Mouse (Mus musculus): Measurements from ENCODE around the gene Il17rc. TPM values are rescaled to one million over a fixed set of nuclear protein-coding genes. Genes with fewer than 3 reads are reported as not detected.

The Il17rc gene
- polyA plus RNA-seq, 1 experiment from 2014 or later = 28.3 TPM

- Histone ChIP-seq H3K27me3 (ENCODE audit: control insufficient read depth, insufficient read depth, low read depth, low read length) (no peaks in the 10 kb centered on the region; the same call in 1 of the 2 replicates), H3K9ac (ENCODE audit: low read length) (peak overlapping the region; percentile 40), H3K9me3 (ENCODE audit: control insufficient read depth, low read length) (no peaks in the 10 kb centered on the region), H3K4me1 (replicated peaks; ENCODE audit: control insufficient read depth, insufficient read depth, low read length) (peaks cover 21% of the 10 kb centered on the region), H3K4me3 (ENCODE audit: low read length) (peak overlapping the region; percentile 40), H3K27ac (ENCODE audit: low read length) (no peak overlapping the region), H3K36me3 (ENCODE audit: control insufficient read depth, insufficient read depth, low read length) (no peaks in the 10 kb centered on the region), H3K4me2 (ENCODE audit: low read depth, low read length) (peak overlapping the region; percentile 64)
- peak; percentile 51 for ATAC-seq (ENCODE audit: low read depth)
- 8% methylated on average over 9 of the region's 9 CpGs for WGBS
Measured at GRCm38 (mm10) chr6:113469021-113469420, 2.2 kb upstream of the Il17rc start.

GRCm38 (mm10) chr6:113469432-113469831 lies 1.8 kb upstream of the Il17rc start:
- peaks cover 21% of the 10 kb centered on the region for H3K4me1 ChIP-seq (replicated peaks; ENCODE audit: control insufficient read depth, insufficient read depth, low read length)
- H3K27me3 ChIP-seq (ENCODE audit: control insufficient read depth, insufficient read depth, low read depth, low read length) = no peaks in the 10 kb centered on the region; the same call in 1 of the 2 replicates
- peak; percentile 70 for ATAC-seq (ENCODE audit: low read depth)
- WGBS = 1% methylated on average over 31 of the region's 31 CpGs
- H3K4me3 ChIP-seq (ENCODE audit: low read length) = peak overlapping the region; percentile 40
- H3K36me3 ChIP-seq (ENCODE audit: control insufficient read depth, insufficient read depth, low read length) = no peaks in the 10 kb centered on the region
- H3K9ac ChIP-seq (ENCODE audit: low read length) = peak overlapping the region; percentile 40
- no peaks in the 10 kb centered on the region for H3K9me3 ChIP-seq (ENCODE audit: control insufficient read depth, low read length)
- H3K4me2 ChIP-seq (ENCODE audit: low read depth, low read length) = peak overlapping the region; percentile 64
- H3K27ac ChIP-seq (ENCODE audit: low read length) = no peak overlapping the region

GRCm38 (mm10) chr6:113472061-113472460 lies 834 bp downstream of the Il17rc start:
- H3K4me3 ChIP-seq (ENCODE audit: low read length) = peak overlapping the region; percentile 51
- H3K36me3 ChIP-seq (ENCODE audit: control insufficient read depth, insufficient read depth, low read length) = no peaks in the 10 kb centered on the region
- 55% methylated on average over 10 of the region's 10 CpGs for WGBS
- H3K27me3 ChIP-seq (ENCODE audit: control insufficient read depth, insufficient read depth, low read depth, low read length) = no peaks in the 10 kb centered on the region; the same call in 1 of the 2 replicates
- H3K9ac ChIP-seq (ENCODE audit: low read length) = peak overlapping the region; percentile 76
- peak overlapping the region; percentile 73 for H3K4me2 ChIP-seq (ENCODE audit: low read depth, low read length)
- H3K4me1 ChIP-seq (replicated peaks; ENCODE audit: control insufficient read depth, insufficient read depth, low read length) = peaks cover 21% of the 10 kb centered on the region
- no peaks in the 10 kb centered on the region for H3K9me3 ChIP-seq (ENCODE audit: control insufficient read depth, low read length)
- peak; percentile 39 for ATAC-seq (ENCODE audit: low read depth)
- H3K27ac ChIP-seq (ENCODE audit: low read length) = peak overlapping the region; percentile 83

GRCm38 (mm10) chr6:113473246-113473645 lies 2.0 kb downstream of the Il17rc start:
- WGBS = 58% methylated on average over 2 of the region's 2 CpGs
- Histone ChIP-seq H3K4me3 (ENCODE audit: low read length) (no peak overlapping the region), H3K9me3 (ENCODE audit: control insufficient read depth, low read length) (no peaks in the 10 kb centered on the region), H3K4me2 (ENCODE audit: low read depth, low read length) (no peak overlapping the region), H3K9ac (ENCODE audit: low read length) (no peak overlapping the region), H3K4me1 (replicated peaks; ENCODE audit: control insufficient read depth, insufficient read depth, low read length) (peaks cover 21% of the 10 kb centered on the region), H3K27ac (ENCODE audit: low read length) (no peak overlapping the region), H3K36me3 (ENCODE audit: control insufficient read depth, insufficient read depth, low read length) (no peaks in the 10 kb centered on the region), H3K27me3 (ENCODE audit: control insufficient read depth, insufficient read depth, low read depth, low read length) (no peaks in the 10 kb centered on the region; the same call in 1 of the 2 replicates)
- ATAC-seq (ENCODE audit: low read depth) = no peak

- Histone ChIP-seq H3K4me1 (replicated peaks; ENCODE audit: control insufficient read depth, insufficient read depth, low read length) (peaks cover 21% of the 10 kb centered on the region), H3K9me3 (ENCODE audit: control insufficient read depth, low read length) (no peaks in the 10 kb centered on the region), H3K27me3 (ENCODE audit: control insufficient read depth, insufficient read depth, low read depth, low read length) (no peaks in the 10 kb centered on the region; the same call in 1 of the 2 replicates)
Measured at GRCm38 (mm10) chr6:113473715-113474114, 2.5 kb downstream of the Il17rc start.

GRCm38 (mm10) chr6:113477353-113477752 lies 6.1 kb downstream of the Il17rc start:
- no peaks in the 10 kb centered on the region for H3K9me3 ChIP-seq (ENCODE audit: control insufficient read depth, low read length)
- H3K4me1 ChIP-seq (replicated peaks; ENCODE audit: control insufficient read depth, insufficient read depth, low read length) = peaks cover 2% of the 10 kb centered on the region; the same call in 1 of the 2 replicates
- no peak overlapping the region for H3K9ac ChIP-seq (ENCODE audit: low read length)
- WGBS = 27% methylated on average over 7 of the region's 7 CpGs
- ATAC-seq (ENCODE audit: low read depth) = no peak
- no peak overlapping the region for H3K4me2 ChIP-seq (ENCODE audit: low read depth, low read length)
- H3K27ac ChIP-seq (ENCODE audit: low read length) = no peak overlapping the region
- peaks cover 2% of the 10 kb centered on the region; the same call in 1 of the 2 replicates for H3K27me3 ChIP-seq (ENCODE audit: control insufficient read depth, insufficient read depth, low read depth, low read length)
- H3K4me3 ChIP-seq (ENCODE audit: low read length) = no peak overlapping the region
- H3K36me3 ChIP-seq (ENCODE audit: control insufficient read depth, insufficient read depth, low read length) = no peaks in the 10 kb centered on the region

More at GRCm38 (mm10) chr6:113473715-113474114, 2.5 kb downstream of the Il17rc start:
- no peak overlapping the region for H3K4me2 ChIP-seq (ENCODE audit: low read depth, low read length)
- no peak overlapping the region for H3K27ac ChIP-seq (ENCODE audit: low read length)
- ATAC-seq (ENCODE audit: low read depth) = no peak
- no peaks in the 10 kb centered on the region for H3K36me3 ChIP-seq (ENCODE audit: control insufficient read depth, insufficient read depth, low read length)
- no peak overlapping the region for H3K4me3 ChIP-seq (ENCODE audit: low read length)
- WGBS = 84% methylated on average over 6 of the region's 6 CpGs
- no peak overlapping the region for H3K9ac ChIP-seq (ENCODE audit: low read length)

GRCm38 (mm10) chr6:113478906-113479305 lies 7.7 kb downstream of the Il17rc start:
- Histone ChIP-seq H3K9me3 (ENCODE audit: control insufficient read depth, low read length) (no peaks in the 10 kb centered on the region), H3K4me1 (replicated peaks; ENCODE audit: control insufficient read depth, insufficient read depth, low read length) (peaks cover 9% of the 10 kb centered on the region; the same call in 1 of the 2 replicates), H3K27ac (ENCODE audit: low read length) (no peak overlapping the region), H3K4me3 (ENCODE audit: low read length) (no peak overlapping the region), H3K36me3 (ENCODE audit: control insufficient read depth, insufficient read depth, low read length) (no peaks in the 10 kb centered on the region), H3K4me2 (ENCODE audit: low read depth, low read length) (no peak overlapping the region), H3K9ac (ENCODE audit: low read length) (no peak overlapping the region), H3K27me3 (ENCODE audit: control insufficient read depth, insufficient read depth, low read depth, low read length) (peaks cover 7% of the 10 kb centered on the region; the same call in 1 of the 2 replicates)
- ATAC-seq (ENCODE audit: low read depth) = no peak
- 70% methylated on average over 10 of the region's 10 CpGs for WGBS

GRCm38 (mm10) chr6:113480555-113481373 lies 9.5 kb downstream of the Il17rc start:
- Histone ChIP-seq H3K4me2 (ENCODE audit: low read depth, low read length) (no peak overlapping the region), H3K36me3 (ENCODE audit: control insufficient read depth, insufficient read depth, low read length) (no peaks in the 10 kb centered on the region), H3K9me3 (ENCODE audit: control insufficient read depth, low read length) (no peaks in the 10 kb centered on the region), H3K4me3 (ENCODE audit: low read length) (no peak overlapping the region), H3K9ac (ENCODE audit: low read length) (no peak overlapping the region), H3K27ac (ENCODE audit: low read length) (no peak overlapping the region), H3K27me3 (ENCODE audit: control insufficient read depth, insufficient read depth, low read depth, low read length) (peaks cover 7% of the 10 kb centered on the region; the same call in 1 of the 2 replicates), H3K4me1 (replicated peaks; ENCODE audit: control insufficient read depth, insufficient read depth, low read length) (peaks cover 15% of the 10 kb centered on the region)
- 51% methylated on average over 18 of the region's 18 CpGs for WGBS
- no peak for ATAC-seq (ENCODE audit: low read depth)

GRCm38 (mm10) chr6:113482477-113483099 lies 11.4 kb downstream of the Il17rc start:
- H3K4me3 ChIP-seq (ENCODE audit: low read length) = peak overlapping the region; percentile 62
- peaks cover 17% of the 10 kb centered on the region for H3K4me1 ChIP-seq (replicated peaks; ENCODE audit: control insufficient read depth, insufficient read depth, low read length)
- peak overlapping the region; percentile 67 for H3K9ac ChIP-seq (ENCODE audit: low read length)
- no peaks in the 10 kb centered on the region for H3K36me3 ChIP-seq (ENCODE audit: control insufficient read depth, insufficient read depth, low read length)
- H3K9me3 ChIP-seq (ENCODE audit: control insufficient read depth, low read length) = no peaks in the 10 kb centered on the region
- ATAC-seq (ENCODE audit: low read depth) = peak; percentile 32
- WGBS = 2% methylated on average over 56 of the region's 65 CpGs
- H3K27me3 ChIP-seq (ENCODE audit: control insufficient read depth, insufficient read depth, low read depth, low read length) = peaks cover 7% of the 10 kb centered on the region; the same call in 1 of the 2 replicates
- peak overlapping the region; percentile 84 for H3K27ac ChIP-seq (ENCODE audit: low read length)
- H3K4me2 ChIP-seq (ENCODE audit: low read depth, low read length) = peak overlapping the region; percentile 90
